Mouse (Mus musculus) lung, postnatal 0 days (tissue): ENCODE data around the gene Slc25a47.

Experiments used
- CTCF ChIP-seq: IDR thresholded peaks from 2 replicates; pipeline ENCODE4 v1.5.1; 2016; ENCODE audit warnings: antibody characterized with exemption, mild to moderate bottlenecking
- EP300 ChIP-seq: IDR thresholded peaks from 2 replicates; pipeline ENCODE4 v1.6.1; 2016; ENCODE audit warnings: antibody characterized with exemption, mild to moderate bottlenecking, control low read depth

GRCm38 (mm10) chr12:108801613-108802012 is 34.2 kb upstream of the Slc25a47 start:
- TF ChIP-seq CTCF (no peak), EP300 (no peak)
